Mouse (Mus musculus) limb, embryonic 10.5 days (tissue): ENCODE measurements around the gene Gm49340. TPM values are rescaled to one million over a fixed set of nuclear protein-coding genes. Genes with fewer than 3 reads are reported as not detected.
A peak's percentile ranks its signal among the peaks of the same experiment; 100 is the strongest.
"Not testable (repeated sequence)": the region's sequence is repeated elsewhere in the genome, so short reads cannot be mapped to it uniquely, and the experiment has no call there.

Source experiments
- DNase-seq: peaks from one replicate; pipeline ENCODE4 v3.0.0-alpha.2; 2017; ENCODE audit warnings: low spot score
- H3K27ac ChIP-seq: fragments of 300-500 bp; sonication (generic); 2 replicates; pipeline ENCODE4 v1.5.1; 2016; ENCODE audit warnings: mild to moderate bottlenecking
- H3K27me3 ChIP-seq: fragments of 300-500 bp; sonication (generic); 2 replicates; pipeline ENCODE4 v1.6.1; 2016; ENCODE audit warnings: low read depth, mild to moderate bottlenecking; ENCODE audit not compliant: poor library complexity, severe bottlenecking
- H3K36me3 ChIP-seq: fragments of 300-500 bp; sonication (generic); 2 replicates; pipeline ENCODE4 v1.6.1; 2016; ENCODE audit warnings: mild to moderate bottlenecking, moderate library complexity
- H3K4me1 ChIP-seq: fragments of 300-500 bp; sonication (generic); 2 replicates; pipeline ENCODE4 v1.6.1; 2016
- H3K4me3 ChIP-seq: fragments of 300-500 bp; sonication (generic); 2 replicates; pipeline ENCODE4 v1.5.1; 2016; ENCODE audit warnings: mild to moderate bottlenecking, moderate library complexity
- H3K9me3 ChIP-seq: fragments of 300-500 bp; sonication (generic); replicated peaks from 2 replicates; pipeline ENCODE4 v1.6.1; 2016; ENCODE audit warnings: mild to moderate bottlenecking
- WGBS: fragments of 180-500 bp; shearing (Covaris S2); methylation state at CpG from one replicate; pipeline ENCODE4 v1.1.7; 2016; 5-methylcytosine and 5-hydroxymethylcytosine counted together
- polyA plus RNA-seq: library from polyadenylated mRNA; unstranded; fragments of >200 nt; fragmentation: Nextera tagmentation; extraction: Ambion mirVana; gene quantifications from 2 replicates; pipeline ENCODE4 v1.2.1, GENCODE M21; 2016

The Gm49340 gene
- polyA plus RNA-seq: not detected in 2 replicates

DNA sequence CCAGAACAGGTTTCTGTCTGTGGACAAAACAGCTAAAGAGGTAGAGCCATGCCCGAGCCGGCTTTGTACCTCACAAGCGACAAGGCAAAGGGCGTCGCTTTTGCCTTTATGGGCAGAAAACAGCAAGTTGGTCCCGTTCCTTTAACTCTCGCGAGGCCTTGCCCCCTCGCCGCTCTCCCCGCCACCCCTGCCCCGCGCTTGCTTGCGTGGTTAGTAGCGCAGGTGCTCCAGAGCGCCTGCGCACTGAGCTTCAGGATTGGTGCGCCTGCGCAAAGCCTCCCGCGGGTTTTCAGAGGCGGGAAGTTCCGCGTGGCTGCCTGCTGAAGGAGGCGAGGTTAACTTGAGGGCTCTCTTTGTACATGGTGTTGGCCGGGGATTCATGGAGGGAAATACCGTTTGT is at the start of gene Gm49340, which contains the start of the genes Aspa and Spata22:
Gm49340 (plus strand) TSS at position 300 of the 400 bp plus-strand sequence.
Aspa (minus strand) TSS at position 155 of the 400 bp plus-strand sequence.
Spata22 (plus strand) TSS at position 300 of the 400 bp plus-strand sequence.
- H3K4me3 ChIP-seq: no peak within 1 kb of the TSS
- H3K4me1 ChIP-seq: no peaks in the 10 kb centered on the region
- WGBS: 81% methylated on average over 27 of the region's 27 CpGs
- H3K36me3 ChIP-seq: no peaks in the 10 kb centered on the region
- H3K27me3 ChIP-seq: no peaks in the 10 kb centered on the region
- H3K9me3 ChIP-seq: no peaks in the 10 kb centered on the region
- H3K27ac ChIP-seq: no peak within 1 kb of the TSS
- DNase-seq: no peak

DNA sequence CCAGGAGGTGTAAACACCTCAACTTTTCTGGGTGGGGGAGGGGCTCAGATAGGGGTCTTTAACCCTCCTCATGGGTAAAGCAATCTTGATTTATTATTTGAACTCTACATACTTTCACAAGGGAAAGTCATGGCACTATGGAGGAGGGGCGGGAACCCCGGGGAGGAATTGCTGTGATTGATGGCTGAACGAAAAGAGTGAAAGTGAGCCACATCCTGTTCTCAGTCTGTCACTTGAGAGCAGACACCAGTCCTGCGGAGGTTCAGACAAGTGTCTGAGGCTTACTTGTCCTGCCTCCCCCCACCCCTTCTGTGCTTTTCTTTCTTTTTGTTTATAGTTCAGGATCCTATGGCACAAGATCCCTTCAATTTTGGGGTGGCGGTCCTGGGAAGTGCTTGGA is 48.8 kb upstream of the Gm49340 start:
- Histone ChIP-seq H3K4me3 (no peak overlapping the region), H3K36me3 (no peaks in the 10 kb centered on the region), H3K27ac (no peak overlapping the region), H3K4me1 (peaks cover 41% of the 10 kb centered on the region), H3K27me3 (no peaks in the 10 kb centered on the region), H3K9me3 (no peaks in the 10 kb centered on the region)
- DNase-seq: peak; percentile 40
- WGBS: 41% methylated on average over 5 of the region's 5 CpGs

DNA sequence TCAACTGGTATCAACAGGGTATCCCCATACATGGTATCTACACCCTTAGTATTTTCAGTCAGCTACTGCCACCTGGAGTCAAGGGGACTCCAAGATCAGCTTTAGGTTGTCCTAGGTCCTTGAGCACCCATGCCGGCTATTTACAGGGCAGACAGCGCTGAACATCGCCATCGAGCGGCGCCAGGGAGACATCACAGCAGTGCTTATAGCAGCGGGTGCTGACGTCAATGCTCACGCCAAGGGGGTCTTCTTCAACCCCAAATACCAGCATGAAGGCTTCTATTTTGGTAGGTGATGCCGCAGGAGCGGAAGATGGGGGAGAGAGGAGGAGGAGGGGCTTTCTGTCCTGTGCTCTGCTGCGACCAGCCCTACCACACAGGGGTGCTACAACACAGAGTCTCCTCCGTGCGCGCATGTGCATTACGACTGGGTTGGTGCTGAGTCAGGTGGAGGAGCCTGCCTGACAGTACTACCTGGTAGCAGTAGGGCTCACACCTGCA is 48.0 kb upstream of the Gm49340 start:
- Histone ChIP-seq H3K9me3 (no peaks in the 10 kb centered on the region), H3K4me1 (peaks cover 41% of the 10 kb centered on the region), H3K27ac (peak overlapping the region; percentile 17; the same call in 1 of the 2 replicates), H3K27me3 (no peaks in the 10 kb centered on the region), H3K4me3 (peak overlapping the region; percentile 40), H3K36me3 (no peaks in the 10 kb centered on the region)
- DNase-seq: peak; percentile 59
- 4% methylated on average over 16 of the region's 16 CpGs for WGBS

DNA sequence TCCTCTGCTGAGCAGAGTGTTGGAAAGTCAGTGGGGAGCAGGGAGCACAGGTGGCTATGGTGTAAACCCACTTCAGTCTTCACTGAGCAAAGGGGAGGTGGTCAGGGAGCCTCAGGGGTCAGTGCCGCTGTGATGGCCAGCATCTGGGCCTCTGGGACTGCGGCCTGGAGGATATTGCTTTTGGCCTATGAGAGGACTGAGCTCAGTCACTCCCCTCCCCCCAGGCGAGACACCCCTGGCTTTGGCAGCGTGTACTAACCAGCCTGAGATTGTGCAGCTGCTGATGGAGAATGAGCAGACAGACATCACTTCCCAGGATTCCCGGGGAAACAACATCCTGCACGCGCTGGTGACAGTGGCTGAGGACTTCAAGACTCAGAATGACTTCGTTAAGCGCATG is 46.2 kb upstream of the Gm49340 start:
- H3K9me3 ChIP-seq: no peaks in the 10 kb centered on the region
- no peak for DNase-seq
- no peaks in the 10 kb centered on the region for H3K27me3 ChIP-seq
- H3K36me3 ChIP-seq: no peaks in the 10 kb centered on the region
- H3K4me3 ChIP-seq: no peak overlapping the region
- H3K4me1 ChIP-seq: peaks cover 41% of the 10 kb centered on the region
- peak overlapping the region; percentile 36; the same call in 1 of the 2 replicates for H3K27ac ChIP-seq
- WGBS: 77% methylated on average over 9 of the region's 9 CpGs

DNA sequence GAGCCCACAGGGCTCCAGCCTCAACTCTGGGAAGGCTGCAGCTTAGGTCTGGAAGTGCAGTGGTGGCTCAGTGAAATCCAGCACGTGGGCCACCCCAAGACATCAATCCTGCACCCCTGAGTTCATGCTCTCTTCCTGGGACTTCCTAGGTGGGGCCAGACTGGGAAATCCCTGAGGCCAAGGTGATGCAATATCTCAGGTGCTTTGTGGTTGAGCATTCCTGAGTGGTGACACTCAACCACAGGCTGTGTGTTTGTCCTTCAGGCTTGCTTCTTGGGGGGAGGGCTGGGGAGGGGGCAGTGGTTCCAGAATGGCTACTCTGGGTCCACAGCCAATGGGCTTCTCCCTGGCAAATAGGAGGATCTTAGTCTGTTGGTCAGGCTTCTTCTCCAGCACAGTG is 45.6 kb upstream of the Gm49340 start:
- 45% methylated on average over 1 of the region's 1 CpGs for WGBS
- peak overlapping the region; percentile 36 for H3K27ac ChIP-seq

DNA sequence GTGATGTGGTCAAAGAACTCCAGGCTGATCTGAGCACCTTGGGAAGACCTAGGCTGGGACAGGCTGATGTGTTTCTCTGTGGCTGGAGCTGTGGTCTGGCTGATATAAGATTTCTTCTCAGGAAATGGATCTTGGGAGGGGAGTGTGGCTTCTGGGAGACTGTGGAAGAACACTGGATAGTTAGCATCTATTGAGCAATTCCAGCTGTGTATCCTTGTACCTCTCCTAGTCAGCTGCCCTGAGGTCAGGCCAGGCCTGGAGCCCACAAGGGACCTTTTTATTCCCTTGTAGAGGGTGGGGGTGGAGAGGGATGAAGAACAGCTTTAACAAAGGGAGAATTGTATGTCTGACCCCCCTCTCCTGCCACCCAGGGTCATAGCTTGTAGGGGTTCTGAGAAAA is 45.2 kb upstream of the Gm49340 start:
- DNase-seq: no peak
- Histone ChIP-seq H3K27me3 (no peaks in the 10 kb centered on the region), H3K4me1 (peaks cover 41% of the 10 kb centered on the region)

More for the DNA sequence above, 45.6 kb upstream of the Gm49340 start:
- no peaks in the 10 kb centered on the region for H3K36me3 ChIP-seq
- no peak for DNase-seq
- H3K4me1 ChIP-seq: peaks cover 41% of the 10 kb centered on the region
- no peak overlapping the region for H3K4me3 ChIP-seq
- H3K27me3 ChIP-seq: no peaks in the 10 kb centered on the region
- H3K9me3 ChIP-seq: no peaks in the 10 kb centered on the region

DNA sequence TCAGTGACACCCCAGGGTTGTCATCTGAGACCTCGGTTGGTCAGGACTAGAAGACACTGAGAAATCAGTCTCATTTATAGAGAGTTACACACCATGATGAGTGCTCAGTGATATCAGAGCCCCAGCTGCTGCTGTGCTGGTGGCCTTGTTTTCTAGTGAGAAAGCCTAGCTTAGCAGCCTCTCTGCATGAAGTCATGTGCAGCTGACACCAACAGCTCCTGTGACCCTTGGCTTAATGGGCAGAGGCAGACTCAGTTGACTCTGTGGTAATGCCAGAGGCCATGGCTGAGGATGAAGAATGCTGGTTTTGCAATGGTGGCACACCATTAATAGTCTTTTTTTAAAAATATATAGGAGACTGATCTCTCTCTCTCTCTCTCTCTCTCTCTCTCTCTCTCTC is 39.9 kb upstream of the Gm49340 start:
- Histone ChIP-seq H3K9me3 (no peaks in the 10 kb centered on the region), H3K27me3 (no peaks in the 10 kb centered on the region), H3K27ac (no peak overlapping the region), H3K4me3 (no peak overlapping the region), H3K4me1 (peaks cover 3% of the 10 kb centered on the region; the same call in 1 of the 2 replicates), H3K36me3 (no peaks in the 10 kb centered on the region)
- 79% methylated on average over 1 of the region's 1 CpGs for WGBS
- no peak for DNase-seq

More for the DNA sequence above, 45.2 kb upstream of the Gm49340 start:
- H3K4me3 ChIP-seq: no peak overlapping the region
- H3K36me3 ChIP-seq: no peaks in the 10 kb centered on the region
- no peaks in the 10 kb centered on the region for H3K9me3 ChIP-seq
- H3K27ac ChIP-seq: peak overlapping the region; percentile 36; the same call in 1 of the 2 replicates

DNA sequence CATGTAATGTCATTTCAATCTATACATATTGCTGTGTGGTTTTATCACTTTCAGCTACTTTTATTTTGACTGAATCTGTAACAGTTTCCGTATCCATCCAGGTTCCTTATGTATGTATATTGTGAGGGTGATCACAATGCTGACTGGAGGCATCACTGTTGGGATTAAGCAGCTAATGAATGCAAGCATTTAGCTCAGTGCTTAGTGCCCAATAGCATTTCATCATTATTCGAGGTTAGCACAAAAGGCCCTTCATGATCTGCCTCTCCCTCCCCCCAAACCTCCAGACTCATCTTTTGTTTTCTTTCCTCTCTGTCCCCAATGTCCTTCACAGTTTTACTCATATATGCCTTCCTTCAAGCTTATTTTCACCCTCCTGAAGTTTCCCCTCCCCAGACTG is 26.4 kb upstream of the Gm49340 start:
- Histone ChIP-seq H3K4me3 (no peak overlapping the region), H3K27me3 (no peaks in the 10 kb centered on the region), H3K36me3 (no peaks in the 10 kb centered on the region), H3K9me3 (no peaks in the 10 kb centered on the region), H3K4me1 (no peaks in the 10 kb centered on the region), H3K27ac (no peak overlapping the region)
- WGBS: 74% methylated on average over 2 of the region's 2 CpGs
- DNase-seq: no peak

DNA sequence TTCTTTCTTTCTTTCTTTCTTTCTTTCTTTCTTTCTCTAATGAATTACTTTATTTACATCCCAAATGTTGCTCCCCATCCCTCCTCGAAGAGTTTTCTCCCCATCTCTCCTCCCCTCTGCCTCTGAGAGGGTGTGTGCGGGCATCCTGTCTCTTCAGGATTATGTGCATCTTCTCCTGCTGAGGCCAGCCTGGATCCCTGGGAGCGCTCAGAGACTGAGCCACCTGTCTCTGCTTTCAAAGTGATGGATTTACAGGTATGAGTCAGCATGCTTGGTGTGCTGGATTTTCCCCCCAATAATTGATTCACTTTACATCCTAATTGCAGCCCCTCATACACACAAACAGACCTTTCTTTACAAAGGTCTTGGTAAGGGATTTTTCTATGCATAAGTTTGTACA is 13.6 kb upstream of the Gm49340 start:
- no peak overlapping the region for H3K4me3 ChIP-seq
- 47% methylated on average over 3 of the region's 3 CpGs for WGBS
- DNase-seq: no peak

DNA sequence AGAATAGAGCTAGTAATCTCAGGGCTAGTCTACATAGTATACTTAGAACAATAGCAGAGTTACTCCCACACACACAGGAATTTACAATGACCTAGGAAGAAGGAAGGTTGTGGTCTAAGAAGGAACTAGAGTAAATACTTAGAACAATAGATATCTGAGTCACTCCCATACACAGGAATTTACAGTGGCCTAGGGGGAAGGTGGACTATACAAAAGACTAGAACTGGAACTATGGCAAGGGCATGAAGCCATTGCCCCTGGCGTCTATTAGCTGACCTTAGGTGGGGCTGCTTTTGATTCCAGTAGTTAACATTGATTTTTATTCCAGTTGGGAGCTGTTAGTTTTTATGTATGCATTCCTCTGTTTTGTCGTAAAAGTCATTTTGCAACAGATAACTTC is 11.0 kb upstream of the Gm49340 start:
- not testable (repeated sequence) for H3K9me3 ChIP-seq, DNase-seq, H3K27me3 ChIP-seq, H3K27ac ChIP-seq, H3K36me3 ChIP-seq, H3K4me3 ChIP-seq, H3K4me1 ChIP-seq
- 84% methylated on average over 2 of the region's 2 CpGs for WGBS

More for the DNA sequence above, 13.6 kb upstream of the Gm49340 start:
- Histone ChIP-seq H3K27ac (no peak overlapping the region), H3K36me3 (no peaks in the 10 kb centered on the region), H3K9me3 (no peaks in the 10 kb centered on the region), H3K4me1 (no peaks in the 10 kb centered on the region), H3K27me3 (no peaks in the 10 kb centered on the region)

DNA sequence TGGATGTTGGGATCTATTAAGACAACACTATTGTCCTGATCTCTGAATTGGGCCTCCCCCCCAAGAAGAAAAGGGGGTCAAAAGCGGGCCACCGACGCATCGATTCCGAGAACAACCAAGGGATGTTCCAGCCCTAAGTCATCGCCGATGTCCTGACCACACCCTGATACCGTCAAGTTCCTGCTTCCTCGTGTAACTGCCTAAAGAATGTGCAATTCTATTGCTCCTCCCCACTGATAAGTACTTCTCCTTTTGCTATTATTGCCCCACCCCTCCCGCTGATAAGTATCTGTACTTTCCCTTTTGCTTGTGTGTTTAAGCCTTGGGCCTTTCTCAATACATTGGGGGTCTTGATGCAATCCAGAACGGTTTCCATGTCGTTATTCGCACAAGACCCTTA is 8.5 kb upstream of the Gm49340 start:
- H3K9me3 ChIP-seq, H3K4me3 ChIP-seq, H3K36me3 ChIP-seq, H3K27me3 ChIP-seq, H3K4me1 ChIP-seq, DNase-seq, H3K27ac ChIP-seq: not testable (repeated sequence)
- 96% methylated on average over 13 of the region's 13 CpGs for WGBS

DNA sequence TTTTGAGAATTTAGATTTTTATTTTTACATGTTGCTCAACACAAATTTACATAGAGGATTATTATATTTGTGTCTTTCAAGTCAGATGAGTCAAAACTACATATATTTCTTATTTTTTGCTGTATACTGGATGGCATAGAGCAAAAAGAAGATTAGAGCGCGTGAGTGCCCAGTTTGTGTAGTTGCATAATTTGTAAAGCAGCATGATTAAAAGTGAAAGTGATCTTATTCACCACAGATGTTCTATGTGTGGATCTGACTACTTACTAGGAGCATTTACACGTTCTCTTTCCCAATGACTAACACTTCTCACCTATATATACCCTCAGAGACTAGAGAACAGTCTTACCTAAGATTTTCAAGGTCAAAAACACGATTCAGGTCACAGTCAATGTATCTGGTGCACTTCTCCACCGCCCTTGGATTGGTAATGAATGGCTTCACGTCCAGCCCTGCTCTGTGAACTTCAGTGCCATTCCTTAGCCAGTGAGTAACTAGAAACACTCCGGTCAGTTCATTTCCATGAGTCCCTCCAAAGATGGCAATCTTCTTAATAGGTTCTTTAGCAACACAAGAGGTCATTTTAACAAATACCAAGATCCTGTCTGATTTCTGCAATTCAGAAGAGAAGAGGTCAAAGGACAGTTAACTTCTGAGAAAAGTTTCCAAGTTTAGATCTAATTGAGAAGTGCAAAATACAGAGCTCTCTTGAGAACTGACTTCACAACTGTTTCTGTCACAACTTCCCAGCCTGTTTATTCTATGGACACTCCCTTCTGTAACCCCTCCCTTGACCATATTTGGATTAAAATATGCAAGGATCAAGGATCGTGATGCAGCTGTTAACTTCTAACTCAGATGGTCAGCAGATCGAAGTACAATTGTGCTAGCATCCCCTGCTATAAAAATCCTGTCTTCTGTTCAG is 5.4 kb upstream of the Gm49340 start:
- Histone ChIP-seq H3K36me3 (no peaks in the 10 kb centered on the region), H3K27ac (no peak overlapping the region), H3K4me1 (no peaks in the 10 kb centered on the region), H3K4me3 (no peak overlapping the region), H3K27me3 (no peaks in the 10 kb centered on the region), H3K9me3 (no peaks in the 10 kb centered on the region)
- no peak for DNase-seq
- WGBS: 76% methylated on average over 9 of the region's 9 CpGs

DNA sequence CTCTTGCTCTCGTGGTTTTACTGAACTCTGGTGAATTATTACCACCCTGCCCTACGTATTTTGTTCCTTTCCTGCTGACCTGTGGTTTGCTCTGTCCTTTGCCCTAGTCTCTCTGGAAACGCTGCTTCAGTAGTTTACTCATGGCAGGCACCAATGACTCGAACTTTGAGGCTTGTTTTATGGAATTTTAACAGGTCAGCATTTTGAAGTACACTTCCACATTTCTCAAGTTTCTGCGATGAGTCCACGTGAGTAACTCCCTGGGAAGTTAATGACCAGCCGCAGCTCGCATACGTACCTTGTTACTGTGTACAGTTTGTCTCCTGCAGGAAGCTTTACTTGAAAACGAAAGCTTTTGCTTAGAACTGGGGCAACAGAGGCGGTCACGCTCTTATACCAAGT is 3.1 kb upstream of the Gm49340 start:
- H3K9me3 ChIP-seq: no peaks in the 10 kb centered on the region
- WGBS: 60% methylated on average over 12 of the region's 12 CpGs
- H3K4me3 ChIP-seq: no peak overlapping the region
- H3K36me3 ChIP-seq: no peaks in the 10 kb centered on the region
- H3K27ac ChIP-seq: no peak overlapping the region
- H3K27me3 ChIP-seq: no peaks in the 10 kb centered on the region
- no peak for DNase-seq
- H3K4me1 ChIP-seq: no peaks in the 10 kb centered on the region
